Comparison of ENCODE assay signal across 17 mouse cellular contexts in the genomic region with DNA sequence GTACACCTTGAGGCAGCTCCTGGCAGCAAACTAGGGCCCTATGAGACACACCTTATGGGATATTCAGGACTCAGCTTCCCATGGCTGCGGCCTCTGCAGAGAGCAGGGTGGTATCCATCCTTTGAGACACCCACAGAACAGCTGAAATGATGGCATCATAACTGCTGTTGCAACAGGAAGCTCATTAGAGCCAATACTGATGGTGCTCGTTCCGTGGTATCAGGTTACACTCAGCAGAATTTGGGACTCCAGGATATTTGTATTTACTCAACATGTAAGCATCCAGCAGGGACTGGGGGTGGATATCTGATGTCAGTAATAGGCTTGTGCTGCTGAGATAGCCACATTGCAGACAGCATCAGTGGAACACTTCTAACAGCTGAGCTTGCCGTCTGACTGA.
DNase-seq lines count a peak whose midpoint lies in the region; ATAC-seq and TF ChIP-seq lines count a peak whose summit lies in the region.
"Had no signal": no experiment of that assay in that cellular context is flagged by ENCODE, and none has a peak within 500 bp of the region (broad histone marks: within the 10 kb centered on the region; RNA-seq: fewer than 3 reads in every experiment).

No protein-coding gene starts in this region.

- ATAC-seq in intestine, embryonic 16.5 days = peak; percentile 33; the same call in 1 of the 2 replicates
- ATAC-seq in intestine, postnatal 0 days = no peak
- peak; percentile 86 for ATAC-seq in granulocyte monocyte progenitor cell, adult 5-6 weeks (replicated peaks; ENCODE audit: poor library complexity, severe bottlenecking)

- no peak overlapping the region for H3K4me2 ChIP-seq in intestine, embryonic 16.5 days (ENCODE audit: low read depth, low read length)
- H3K4me2 ChIP-seq in intestine, postnatal 0 days (replicated peaks; ENCODE audit: low read depth) = no peak overlapping the region
- H3K4me2 ChIP-seq: embryonic facial prominence, embryonic 12.5 days; limb, embryonic 13.5 days; neural tube, embryonic 12.5 days had no signal

- H3K27me3 ChIP-seq in intestine, embryonic 16.5 days (replicated peaks; ENCODE audit: control insufficient read depth, insufficient read depth, low read length) = no peaks in the 10 kb centered on the region
- H3K27me3 ChIP-seq in intestine, postnatal 0 days (replicated peaks; ENCODE audit: control insufficient read depth, insufficient read depth, low read length) = no peaks in the 10 kb centered on the region
- H3K27me3 ChIP-seq: embryonic facial prominence, embryonic 12.5 days; limb, embryonic 13.5 days; neural tube, embryonic 12.5 days had no signal

- no peaks in the 10 kb centered on the region for H3K4me1 ChIP-seq in intestine, embryonic 16.5 days (ENCODE audit: control insufficient read depth, insufficient read depth, low read length)
- H3K4me1 ChIP-seq in intestine, postnatal 0 days (replicated peaks; ENCODE audit: control insufficient read depth, insufficient read depth, low read length) = no peaks in the 10 kb centered on the region; the same call in 1 of the 2 replicates

- peak; percentile 40 for DNase-seq in lung, postnatal 10 days
- no peak for DNase-seq in lung, postnatal 36 days
- no peak for DNase-seq in right cerebral cortex, adult 2 months (ENCODE audit: low spot score in 2 of 2)
- no peak for DNase-seq in adrenal gland, adult (ENCODE audit: inconsistent age in 2 of 2, low spot score in 1 of 2)
- DNase-seq: B cell, adult 2 months; cerebellum, adult 11 months; gastrocnemius, postnatal 14 days; right cerebral cortex, postnatal 14 days; thymus, postnatal 14 days had no signal

- TF ChIP-seq CTCF in intestine, postnatal 0 days (IDR thresholded peaks at IDR 0.05; ENCODE audit: low read depth) = no peak

- no peaks in the 10 kb centered on the region for H3K36me3 ChIP-seq in intestine, embryonic 16.5 days (ENCODE audit: control insufficient read depth, insufficient read depth, low read length)
- no peaks in the 10 kb centered on the region for H3K36me3 ChIP-seq in intestine, postnatal 0 days (ENCODE audit: control insufficient read depth, insufficient read depth)
- H3K36me3 ChIP-seq: embryonic facial prominence, embryonic 12.5 days; limb, embryonic 13.5 days; neural tube, embryonic 12.5 days had no signal

- H3K4me3 ChIP-seq in intestine, embryonic 16.5 days (ENCODE audit: low read length) = no peak overlapping the region
- no peak overlapping the region for H3K4me3 ChIP-seq in intestine, postnatal 0 days (ENCODE audit: low read depth, low read length)
- H3K4me3 ChIP-seq: embryonic facial prominence, embryonic 12.5 days; left cerebral cortex, adult 2 months; limb, embryonic 13.5 days; neural tube, embryonic 12.5 days had no signal

- no peak overlapping the region for H3K9ac ChIP-seq in intestine, embryonic 16.5 days (ENCODE audit: low read depth, low read length)
- H3K9ac ChIP-seq in intestine, postnatal 0 days (ENCODE audit: low read depth, low read length) = no peak overlapping the region
- H3K9ac ChIP-seq: embryonic facial prominence, embryonic 12.5 days; limb, embryonic 13.5 days; liver, embryonic 14.5 days; neural tube, embryonic 12.5 days had no signal

- no peak overlapping the region for H3K27ac ChIP-seq in intestine, embryonic 16.5 days (ENCODE audit: low read length)
- H3K27ac ChIP-seq in intestine, postnatal 0 days (ENCODE audit: low read depth, low read length) = no peak overlapping the region
- H3K27ac ChIP-seq: embryonic facial prominence, embryonic 12.5 days; left cerebral cortex, adult 2 months; limb, embryonic 13.5 days; liver, embryonic 14.5 days; neural tube, embryonic 12.5 days had no signal

- H3K9me3 ChIP-seq in intestine, embryonic 16.5 days (ENCODE audit: control insufficient read depth, low read length) = no peaks in the 10 kb centered on the region
- H3K9me3 ChIP-seq in intestine, postnatal 0 days (ENCODE audit: control insufficient read depth) = no peaks in the 10 kb centered on the region
- H3K9me3 ChIP-seq: neural tube, embryonic 12.5 days had no signal

- 59% methylated on average over 4 of the region's 4 CpGs for WGBS in intestine, embryonic 16.5 days
- WGBS in intestine, postnatal 0 days = 55% methylated on average over 4 of the region's 4 CpGs
